Mouse (Mus musculus): ENCODE data around the gene Stim1. TPM values are rescaled to one million over a fixed set of nuclear protein-coding genes. Genes with fewer than 3 reads are reported as not detected.

Stim1 gene
- total RNA-seq, 1 experiment = 22.4 TPM

GRCm38 (mm10) chr7:102317583-102318168 lies 50.1 kb downstream of the Stim1 start:
- peaks cover 3 to 4% of the 10 kb centered on the region in 2 experiments; a peak in 1 of 4 replicates for H3K4me1 ChIP-seq (ENCODE audit: control insufficient read depth in 2 of 2, insufficient read depth in 2 of 2, low read length in 2 of 2, poor library complexity in 1 of 2)
- H3K9ac ChIP-seq (ENCODE audit: insufficient read depth, low read depth, low read length, poor library complexity, severe bottlenecking) = no peak overlapping the region
- no peak overlapping the region for H3K27ac ChIP-seq (ENCODE audit: insufficient read depth, low read depth, low read length, poor library complexity, severe bottlenecking)
- no peak for TF ChIP-seq ZNF384 (IDR thresholded peaks at IDR 0.05; ENCODE audit: low read depth, low read length)
- no peaks in the 10 kb centered on the region for H3K9me3 ChIP-seq (ENCODE audit: control insufficient read depth, insufficient read depth, low read depth, low read length)
- no peak for DNase-seq (ENCODE audit: low read depth, low spot score)
- in situ Hi-C loops (cut with MboI; ENCODE audit: low sequenced_read_pairs in 2 of 2, unreplicated experiment in 2 of 2) = no loop called here
- no peaks in the 10 kb centered on the region for H3K36me3 ChIP-seq (ENCODE audit: control insufficient read depth, insufficient read depth, low read length, poor library complexity, severe bottlenecking)
- no peak overlapping the region for H3K4me3 ChIP-seq (ENCODE audit: insufficient read depth in 1 of 2, low read depth in 1 of 2, low read length in 2 of 2, poor library complexity in 1 of 2, severe bottlenecking in 1 of 2)

DNA sequence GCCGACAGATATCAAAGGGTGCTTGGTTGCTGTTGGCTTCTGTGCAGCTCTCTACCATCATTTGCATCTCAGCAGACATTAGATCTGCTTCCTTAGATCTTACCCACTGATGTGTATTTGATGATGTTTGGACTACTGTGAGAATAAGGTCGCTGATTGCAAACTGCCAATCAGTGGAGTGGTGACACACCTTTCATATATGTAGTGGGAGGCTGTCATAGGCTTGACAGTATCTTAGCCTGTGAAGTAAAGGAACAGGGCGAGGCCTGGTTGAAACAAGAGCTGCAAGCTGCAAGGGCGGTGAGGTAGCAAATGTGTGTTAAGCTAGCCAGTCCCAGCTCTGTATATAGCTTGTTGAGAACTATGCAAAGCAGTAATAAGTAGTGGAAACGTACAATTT lies 54.5 kb downstream of the Stim1 start:
- Histone ChIP-seq H3K27ac (ENCODE audit: insufficient read depth, low read depth, low read length, poor library complexity, severe bottlenecking) (no peak overlapping the region), H3K4me1 (ENCODE audit: control insufficient read depth in 2 of 2, insufficient read depth in 2 of 2, low read length in 2 of 2, poor library complexity in 1 of 2) (no peaks in the 10 kb centered on the region), H3K36me3 (ENCODE audit: control insufficient read depth, insufficient read depth, low read length, poor library complexity, severe bottlenecking) (no peaks in the 10 kb centered on the region), H3K9me3 (ENCODE audit: control insufficient read depth, insufficient read depth, low read depth, low read length) (no peaks in the 10 kb centered on the region), H3K9ac (ENCODE audit: insufficient read depth, low read depth, low read length, poor library complexity, severe bottlenecking) (no peak overlapping the region), H3K4me3 (ENCODE audit: insufficient read depth in 1 of 2, low read depth in 1 of 2, low read length in 2 of 2, poor library complexity in 1 of 2, severe bottlenecking in 1 of 2) (no peak overlapping the region)
- in situ Hi-C loops (cut with MboI; ENCODE audit: low sequenced_read_pairs in 2 of 2, unreplicated experiment in 2 of 2) = no loop called here
- TF ChIP-seq MAFK (IDR thresholded peaks at IDR 0.05; ENCODE audit: insufficient read depth, low read depth, low read length) (no peak), ZNF384 (IDR thresholded peaks at IDR 0.05; ENCODE audit: low read depth, low read length) (no peak), HCFC1 (IDR thresholded peaks at IDR 0.05; ENCODE audit: borderline replicate concordance, insufficient read depth, low read length) (no peak)
- DNase-seq (ENCODE audit: low read depth, low spot score) = no peak

DNA sequence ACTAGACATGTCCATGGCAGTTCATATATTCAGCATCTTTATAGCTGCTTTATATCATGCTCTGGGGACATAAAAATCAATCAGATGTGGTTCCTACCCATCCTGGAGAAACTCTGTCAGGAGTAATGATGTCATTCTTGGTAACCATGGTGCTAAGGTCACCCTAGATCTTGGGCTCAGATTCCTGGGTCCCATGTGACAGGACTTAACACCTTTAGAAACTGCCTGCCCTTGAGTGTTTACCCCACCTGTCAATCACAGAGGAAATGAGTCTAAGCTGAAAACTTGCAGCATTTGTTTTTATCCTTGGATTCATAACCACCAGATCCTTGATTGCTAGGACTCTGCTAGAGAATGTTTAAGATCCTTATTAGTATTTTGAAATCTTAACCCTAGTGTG lies 58.7 kb downstream of the Stim1 start:
- Histone ChIP-seq H3K9me3 (ENCODE audit: control insufficient read depth, insufficient read depth, low read depth, low read length) (no peaks in the 10 kb centered on the region), H3K4me3 (ENCODE audit: insufficient read depth in 1 of 2, low read depth in 1 of 2, low read length in 2 of 2, poor library complexity in 1 of 2, severe bottlenecking in 1 of 2) (no peak overlapping the region)

GRCm38 (mm10) chr7:102330270-102330669 lies 62.7 kb downstream of the Stim1 start:
- in situ Hi-C loops (cut with MboI; ENCODE audit: low sequenced_read_pairs in 2 of 2, unreplicated experiment in 2 of 2) = no loop called here
- H3K4me3 ChIP-seq (ENCODE audit: insufficient read depth in 1 of 2, low read depth in 1 of 2, low read length in 2 of 2, poor library complexity in 1 of 2, severe bottlenecking in 1 of 2) = no peak overlapping the region
- TF ChIP-seq MAFK (IDR thresholded peaks at IDR 0.05; ENCODE audit: insufficient read depth, low read depth, low read length) (no peak), ZC3H11A (IDR thresholded peaks at IDR 0.05; ENCODE audit: borderline replicate concordance, low read depth, low read length) (no peak), ZNF384 (IDR thresholded peaks at IDR 0.05; ENCODE audit: low read depth, low read length) (no peak), CHD2 (IDR thresholded peaks at IDR 0.05; ENCODE audit: low read depth, low read length) (no peak), HCFC1 (IDR thresholded peaks at IDR 0.05; ENCODE audit: borderline replicate concordance, insufficient read depth, low read length) (no peak)
- H3K9ac ChIP-seq (ENCODE audit: insufficient read depth, low read depth, low read length, poor library complexity, severe bottlenecking) = no peak overlapping the region
- no peaks in the 10 kb centered on the region for H3K9me3 ChIP-seq (ENCODE audit: control insufficient read depth, insufficient read depth, low read depth, low read length)
- no peak overlapping the region for H3K27ac ChIP-seq (ENCODE audit: insufficient read depth, low read depth, low read length, poor library complexity, severe bottlenecking)
- no peaks in the 10 kb centered on the region for H3K36me3 ChIP-seq (ENCODE audit: control insufficient read depth, insufficient read depth, low read length, poor library complexity, severe bottlenecking)
- no peaks in the 10 kb centered on the region for H3K4me1 ChIP-seq (ENCODE audit: control insufficient read depth in 2 of 2, insufficient read depth in 2 of 2, low read length in 2 of 2, poor library complexity in 1 of 2)
- DNase-seq (ENCODE audit: low read depth, low spot score) = no peak

More for the DNA sequence above, 58.7 kb downstream of the Stim1 start:
- DNase-seq (ENCODE audit: low read depth, low spot score) = no peak
- H3K36me3 ChIP-seq (ENCODE audit: control insufficient read depth, insufficient read depth, low read length, poor library complexity, severe bottlenecking) = no peaks in the 10 kb centered on the region
- no peak overlapping the region for H3K9ac ChIP-seq (ENCODE audit: insufficient read depth, low read depth, low read length, poor library complexity, severe bottlenecking)
- H3K27ac ChIP-seq (ENCODE audit: insufficient read depth, low read depth, low read length, poor library complexity, severe bottlenecking) = no peak overlapping the region
- H3K4me1 ChIP-seq (ENCODE audit: control insufficient read depth in 2 of 2, insufficient read depth in 2 of 2, low read length in 2 of 2, poor library complexity in 1 of 2) = no peaks in the 10 kb centered on the region
- TF ChIP-seq HCFC1 (IDR thresholded peaks at IDR 0.05; ENCODE audit: borderline replicate concordance, insufficient read depth, low read length) (no peak), MAFK (IDR thresholded peaks at IDR 0.05; ENCODE audit: insufficient read depth, low read depth, low read length) (no peak), CHD2 (IDR thresholded peaks at IDR 0.05; ENCODE audit: low read depth, low read length) (no peak), ZNF384 (IDR thresholded peaks at IDR 0.05; ENCODE audit: low read depth, low read length) (no peak), ZC3H11A (IDR thresholded peaks at IDR 0.05; ENCODE audit: borderline replicate concordance, low read depth, low read length) (no peak)
- in situ Hi-C loops (cut with MboI; ENCODE audit: low sequenced_read_pairs in 2 of 2, unreplicated experiment in 2 of 2) = no loop called here

DNA sequence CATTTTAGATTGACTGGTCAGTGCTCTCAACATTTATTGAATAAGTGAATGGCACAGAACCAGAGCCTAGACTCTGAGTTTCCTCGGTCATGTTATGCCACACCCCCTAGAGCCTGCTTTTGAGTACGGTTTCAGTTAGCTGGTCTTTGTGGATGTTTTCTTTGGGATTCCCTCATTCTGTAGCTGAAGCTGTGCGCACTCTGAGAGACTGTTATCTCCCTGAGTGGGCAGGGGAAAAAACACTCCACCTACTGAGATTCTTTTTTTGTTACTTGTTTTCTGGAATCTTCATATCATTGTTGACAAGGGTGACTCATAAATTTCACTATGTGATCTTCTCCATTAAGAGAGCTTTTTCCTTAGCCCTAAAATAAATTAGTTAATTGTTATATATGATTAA lies 63.9 kb downstream of the Stim1 start:
- in situ Hi-C loops (cut with MboI; ENCODE audit: low sequenced_read_pairs in 2 of 2, unreplicated experiment in 2 of 2) = no loop called here
- no peak overlapping the region for H3K27ac ChIP-seq (ENCODE audit: insufficient read depth, low read depth, low read length, poor library complexity, severe bottlenecking)
- DNase-seq (ENCODE audit: low read depth, low spot score) = no peak
- no peaks in the 10 kb centered on the region for H3K9me3 ChIP-seq (ENCODE audit: control insufficient read depth, insufficient read depth, low read depth, low read length)
- H3K4me1 ChIP-seq (ENCODE audit: control insufficient read depth in 2 of 2, insufficient read depth in 2 of 2, low read length in 2 of 2, poor library complexity in 1 of 2) = no peaks in the 10 kb centered on the region
- TF ChIP-seq CHD2 (IDR thresholded peaks at IDR 0.05; ENCODE audit: low read depth, low read length) (no peak), MAFK (IDR thresholded peaks at IDR 0.05; ENCODE audit: insufficient read depth, low read depth, low read length) (no peak), HCFC1 (IDR thresholded peaks at IDR 0.05; ENCODE audit: borderline replicate concordance, insufficient read depth, low read length) (no peak), ZNF384 (IDR thresholded peaks at IDR 0.05; ENCODE audit: low read depth, low read length) (no peak), ZC3H11A (IDR thresholded peaks at IDR 0.05; ENCODE audit: borderline replicate concordance, low read depth, low read length) (no peak)
- H3K36me3 ChIP-seq (ENCODE audit: control insufficient read depth, insufficient read depth, low read length, poor library complexity, severe bottlenecking) = no peaks in the 10 kb centered on the region
- H3K4me3 ChIP-seq (ENCODE audit: insufficient read depth in 1 of 2, low read depth in 1 of 2, low read length in 2 of 2, poor library complexity in 1 of 2, severe bottlenecking in 1 of 2) = no peak overlapping the region
- no peak overlapping the region for H3K9ac ChIP-seq (ENCODE audit: insufficient read depth, low read depth, low read length, poor library complexity, severe bottlenecking)

Measured in ES-E14 (cell line).